Mouse (Mus musculus): ENCODE results near the gene Plekhg5.

The Plekhg5 gene

GRCm38 (mm10) chr4:152153771-152154177 lies 81.5 kb downstream of the Plekhg5 start:
- peak; percentile 86 for DNase-seq

DNA sequence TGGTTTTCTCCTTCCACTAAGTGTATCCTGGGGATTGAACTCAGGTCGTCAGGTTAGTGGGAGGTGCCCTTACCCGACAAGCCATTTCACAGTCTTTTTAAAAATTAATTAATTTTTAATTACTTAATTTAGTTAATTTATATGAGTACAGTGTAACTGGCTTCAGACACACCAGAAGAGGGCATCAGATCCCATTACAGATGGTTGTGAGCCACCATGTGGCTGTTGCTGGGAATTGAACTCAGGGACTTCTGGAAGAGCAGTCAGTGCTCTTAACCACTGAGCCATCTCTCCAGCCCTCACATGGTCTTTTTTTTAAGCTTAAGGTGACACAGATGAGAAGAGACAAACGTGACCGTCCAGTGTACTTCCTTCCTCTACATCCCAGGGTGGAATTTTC lies 82.7 kb downstream of the Plekhg5 start:
- DNase-seq = no peak

- peak; percentile 56 for DNase-seq
These were observed 85.7 kb downstream of the Plekhg5 start for GRCm38 (mm10) chr4:152157779-152158584.

DNA sequence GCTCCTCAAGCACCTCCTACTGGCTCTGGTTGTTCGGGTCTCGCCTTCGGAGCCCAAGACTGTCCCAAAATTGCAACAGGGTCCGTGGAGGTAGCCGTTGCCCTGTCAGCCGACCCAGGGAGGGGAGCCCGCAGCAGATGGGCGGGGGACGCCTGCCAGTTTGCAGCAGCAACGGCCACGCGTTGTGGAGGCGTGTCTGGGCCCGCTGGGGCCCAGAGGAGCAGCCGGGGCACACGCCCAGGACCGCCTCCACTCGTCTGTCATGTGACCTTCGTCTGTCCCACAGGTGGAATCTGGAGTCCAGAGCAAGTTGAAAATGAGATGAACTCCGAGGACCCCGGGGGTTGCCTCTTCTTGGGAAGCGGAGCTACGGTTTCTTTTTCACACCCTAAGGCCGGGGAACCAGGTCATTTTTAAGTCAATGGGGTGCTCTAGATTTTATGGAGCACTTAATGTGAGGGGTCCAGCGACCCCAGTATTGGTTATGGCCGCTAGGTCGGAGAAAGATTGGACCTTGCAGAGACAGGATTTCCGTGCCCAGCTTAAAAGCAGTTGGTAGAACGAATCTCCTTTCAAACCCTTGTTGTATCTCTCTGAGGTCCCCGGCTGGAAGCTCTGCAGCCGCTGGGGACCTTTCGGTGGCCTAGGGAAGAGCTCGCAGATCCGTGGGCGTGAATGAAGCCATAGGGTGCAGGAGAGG lies 86.4 kb downstream of the Plekhg5 start, which contains the start of gene Hes2:
Gene Hes2 (plus strand): TSS at position 283 of the 700 bp plus-strand sequence.
- DNase-seq = no peak

GRCm38 (mm10) chr4:152159285-152159678 lies 87.0 kb downstream of the Plekhg5 start:
- no peak for DNase-seq

GRCm38 (mm10) chr4:152160748-152161147 lies 88.5 kb downstream of the Plekhg5 start:
- no peak for DNase-seq

- no peak for DNase-seq
These were observed 89.3 kb downstream of the Plekhg5 start for GRCm38 (mm10) chr4:152161601-152162000.

DNA sequence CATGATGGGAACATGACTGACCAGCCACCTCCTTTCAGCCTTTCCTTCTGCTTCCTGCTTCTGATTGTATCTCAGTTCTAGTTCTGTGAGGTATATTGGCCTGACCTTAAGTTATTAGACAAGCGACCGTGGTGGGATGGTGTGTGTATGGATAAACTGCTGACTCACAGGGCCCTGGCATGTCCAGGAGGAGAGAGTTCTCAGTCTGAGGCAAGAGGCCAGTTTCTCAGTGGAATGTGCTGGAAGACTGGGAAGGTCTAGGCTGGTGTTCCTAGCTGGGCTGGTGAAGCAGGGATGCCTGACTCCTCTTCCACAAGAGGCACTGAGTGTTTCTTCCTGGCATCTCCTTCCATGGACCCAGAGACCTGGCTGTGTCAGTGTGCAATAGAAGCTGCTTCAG lies 90.5 kb downstream of the Plekhg5 start:
- DNase-seq = no peak

Measured in embryo, embryonic 11 days (tissue).